Mouse (Mus musculus) intestine, postnatal 0 days (tissue): ENCODE measurements around the gene Amd1. TPM values are rescaled to one million over a fixed set of nuclear protein-coding genes. Genes with fewer than 3 reads are reported as not detected.

Experiments used
- ATAC-seq: fragments of 200-750 bp; cut with Nextera tagmentation; 2 replicates; pipeline ENCODE4 v1.8.0; 2017; ENCODE audit warnings: mild to moderate bottlenecking, moderate TSS enrichment, moderate library complexity
- H3K27ac ChIP-seq: fragments of 300-500 bp; sonication (generic); 2 replicates; pipeline ENCODE4 v1.5.1; 2014; ENCODE audit warnings: mild to moderate bottlenecking, low read depth, low read length, moderate library complexity
- H3K27me3 ChIP-seq: fragments of 300-500 bp; sonication (generic); replicated peaks from 2 replicates; pipeline ENCODE4 v1.6.1; 2014; ENCODE audit warnings: low read length, mixed read lengths; ENCODE audit not compliant: control insufficient read depth, insufficient read depth
- H3K36me3 ChIP-seq: fragments of 300-500 bp; sonication (generic); 2 replicates; pipeline ENCODE4 v1.6.1; 2014; ENCODE audit warnings: mild to moderate bottlenecking, moderate library complexity; ENCODE audit not compliant: control insufficient read depth, insufficient read depth
- H3K4me1 ChIP-seq: fragments of 300-500 bp; sonication (generic); replicated peaks from 2 replicates; pipeline ENCODE4 v1.6.1; 2014; ENCODE audit warnings: antibody characterized with exemption, low read length, mixed read lengths; ENCODE audit not compliant: control insufficient read depth, insufficient read depth
- H3K4me2 ChIP-seq: fragments of 300-500 bp; sonication (generic); replicated peaks from 2 replicates; pipeline ENCODE4 v1.6.1; 2014; ENCODE audit warnings: low read depth, mild to moderate bottlenecking, moderate library complexity
- H3K4me3 ChIP-seq: fragments of 300-500 bp; sonication (generic); 2 replicates; pipeline ENCODE4 v1.5.1; 2014; ENCODE audit warnings: low read depth, low read length
- H3K9ac ChIP-seq: fragments of 300-500 bp; sonication (generic); 2 replicates; pipeline ENCODE4 v1.6.1; 2014; ENCODE audit warnings: mild to moderate bottlenecking, low read depth, low read length
- H3K9me3 ChIP-seq: fragments of 300-500 bp; sonication (generic); 2 replicates; pipeline ENCODE4 v1.6.1; 2016; ENCODE audit warnings: mixed run types; ENCODE audit not compliant: control insufficient read depth
- CTCF ChIP-seq: sonication (generic); IDR thresholded peaks from 2 replicates; pipeline ENCODE4 v1.5.1; 2016; ENCODE audit warnings: low read depth, mild to moderate bottlenecking, control low read depth, antibody characterized with exemption, moderate library complexity
- WGBS: fragments of 180-500 bp; shearing (Covaris S2); extraction: QIAGEN DNeasy Blood & Tissue Kit; methylation state at CpG from one replicate; pipeline ENCODE4 v1.1.7; 2014; 5-methylcytosine and 5-hydroxymethylcytosine counted together
- polyA plus RNA-seq: library from polyadenylated mRNA; unstranded; fragments of >200 nt; fragmentation: Nextera tagmentation; extraction: Ambion mirVana; gene quantifications from 2 replicates; pipeline ENCODE4 v1.2.1, GENCODE M21; 2015

The Amd1 gene
- polyA plus RNA-seq, 1 experiment from 2014 or later, result 25.3 TPM

DNA sequence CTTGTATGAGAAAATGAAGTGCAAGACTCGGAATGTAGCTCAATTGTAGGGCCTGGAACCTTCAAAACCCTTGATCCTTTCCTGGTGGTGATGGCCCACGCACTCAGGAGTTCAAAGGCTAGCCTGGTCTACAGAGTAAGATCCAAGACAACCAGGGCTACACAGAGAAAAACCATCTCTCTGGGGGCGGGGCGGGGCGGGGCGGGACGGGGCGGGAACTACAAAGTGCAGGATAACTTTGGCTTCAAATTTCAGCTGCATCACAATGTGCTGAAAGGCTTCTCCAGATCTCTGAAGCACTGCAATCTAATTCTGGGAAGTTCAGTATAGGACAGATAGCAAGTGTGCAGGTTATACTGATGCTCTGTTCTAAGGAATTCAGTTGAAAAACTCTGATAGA is 42.4 kb downstream of the Amd1 start:
- 18% methylated on average over 8 of the region's 8 CpGs for WGBS
- Histone ChIP-seq H3K9ac (no peak overlapping the region), H3K4me2 (peak overlapping the region; percentile 84; the same call in 1 of the 2 replicates), H3K9me3 (no peaks in the 10 kb centered on the region), H3K27me3 (no peaks in the 10 kb centered on the region), H3K27ac (no peak overlapping the region), H3K4me1 (no peaks in the 10 kb centered on the region), H3K36me3 (no peaks in the 10 kb centered on the region), H3K4me3 (no peak overlapping the region)
- no peak for TF ChIP-seq CTCF
- ATAC-seq, result no peak

DNA sequence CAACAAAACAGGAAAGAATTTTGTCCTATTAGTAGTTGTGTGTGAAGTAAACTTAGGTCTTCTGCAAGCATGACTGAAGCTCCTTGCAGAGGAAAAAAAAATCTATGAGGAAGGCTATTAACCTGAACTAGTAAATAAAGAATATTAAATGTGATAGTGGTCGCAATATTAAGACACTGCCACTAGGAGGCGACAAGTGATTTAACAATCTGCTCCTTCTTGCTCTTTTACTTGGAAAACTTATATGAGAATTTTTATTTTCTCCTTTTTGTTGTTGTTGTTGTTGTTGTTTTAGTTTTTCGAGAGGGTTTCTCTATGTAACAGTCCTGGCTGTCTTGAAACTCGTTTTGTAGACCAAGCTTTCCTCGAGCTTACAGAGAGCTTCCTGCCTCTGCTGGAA is 43.0 kb downstream of the Amd1 start:
- no peaks in the 10 kb centered on the region for H3K4me1 ChIP-seq
- H3K4me3 ChIP-seq, result 0 out of 2 replicates have a peak overlapping the region, but pooled peaks have one; percentile 16
- no peak overlapping the region for H3K9ac ChIP-seq
- peak overlapping the region; percentile 84 for H3K4me2 ChIP-seq
- 0 out of 2 replicates have a peak, but pooled peaks cover 2% of the 10 kb centered on the region for H3K36me3 ChIP-seq
- peak; percentile 5; the same call in 1 of the 2 replicates for ATAC-seq
- peak; percentile 80 for TF ChIP-seq CTCF
- peak overlapping the region; percentile 86; the same call in 1 of the 2 replicates for H3K27ac ChIP-seq
- no peaks in the 10 kb centered on the region for H3K9me3 ChIP-seq
- no peaks in the 10 kb centered on the region for H3K27me3 ChIP-seq
- whole genome bisulfite sequencing, result 3% methylated on average over 5 of the region's 5 CpGs

DNA sequence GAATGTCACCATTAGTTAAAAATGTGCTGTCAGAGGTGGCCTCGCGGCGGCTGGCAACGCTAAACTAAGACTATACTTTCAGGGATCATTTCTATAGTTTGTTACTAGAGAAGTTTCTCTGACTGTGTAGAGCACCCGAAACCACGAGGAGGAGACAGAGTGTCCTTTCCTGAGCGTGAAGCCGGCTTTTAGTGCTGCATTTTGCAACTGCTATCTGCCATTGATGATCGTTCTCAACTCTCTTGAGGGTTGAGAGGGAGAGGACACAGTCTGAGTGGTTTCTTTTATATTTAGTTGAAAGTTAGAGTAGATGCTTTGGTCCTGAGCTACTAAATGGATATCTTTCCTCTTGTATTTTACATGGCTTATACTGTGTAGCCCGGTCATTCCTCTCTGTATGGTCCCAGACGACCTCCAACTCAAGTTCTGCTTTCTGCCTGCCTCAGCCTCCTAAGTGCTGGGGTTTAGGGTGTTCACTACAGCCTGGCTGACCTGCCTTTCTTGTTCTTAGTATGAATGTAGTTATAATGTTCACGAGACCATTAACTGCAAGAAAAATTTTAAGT is 43.5 kb downstream of the Amd1 start:
- Histone ChIP-seq H3K9me3 (no peaks in the 10 kb centered on the region), H3K4me3 (peak overlapping the region; percentile 95), H3K27me3 (no peaks in the 10 kb centered on the region), H3K36me3 (peaks cover 6% of the 10 kb centered on the region; the same call in 1 of the 2 replicates), H3K27ac (peak overlapping the region; percentile 86), H3K9ac (peak overlapping the region; percentile 76), H3K4me2 (peak overlapping the region; percentile 84), H3K4me1 (no peaks in the 10 kb centered on the region)
- ATAC-seq, result peak; percentile 80
- peak; percentile 76 for TF ChIP-seq CTCF
- WGBS, result under 1% methylated on average over 12 of the region's 12 CpGs

- Histone ChIP-seq H3K4me2 (peak within 1 kb of the TSS; percentile 84), H3K9me3 (no peaks in the 10 kb centered on the region), H3K4me1 (no peaks in the 10 kb centered on the region), H3K27ac (peak within 1 kb of the TSS; percentile 86), H3K27me3 (no peaks in the 10 kb centered on the region), H3K36me3 (peaks cover 15% of the 10 kb centered on the region), H3K4me3 (peak within 1 kb of the TSS; percentile 95), H3K9ac (peak within 1 kb of the TSS; percentile 76)
- peak; percentile 77 for ATAC-seq
- WGBS, result under 1% methylated on average over 43 of the region's 43 CpGs
- TF ChIP-seq CTCF, result no peak; the same call in 1 of the 2 replicates
Measured at GRCm38 (mm10) chr10:40257414-40258255, 44.4 kb downstream of the Amd1 start, which contains the start of gene Gtf3c6. Gene Gtf3c6, minus strand, starts transcription at chr10:40258108.

DNA sequence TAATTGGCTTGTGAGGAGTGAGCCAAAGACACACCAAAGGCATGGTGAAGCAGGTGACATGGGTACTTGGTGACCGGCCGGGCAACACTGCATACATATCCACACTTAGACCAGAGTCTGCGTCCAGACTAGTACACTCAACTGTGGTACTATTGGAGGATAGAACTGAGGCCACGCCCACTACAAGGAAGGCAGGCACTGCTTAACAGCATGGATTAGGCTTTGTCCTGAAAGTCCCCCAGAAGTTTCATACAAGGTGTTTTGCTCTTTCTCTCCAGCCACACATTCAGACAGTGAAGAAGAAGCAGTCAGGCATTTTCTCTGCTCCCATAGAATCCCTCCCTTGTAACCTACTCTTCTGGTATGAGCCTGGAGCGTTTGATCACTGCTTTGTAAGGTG is 45.3 kb downstream of the Amd1 start:
- no peaks in the 10 kb centered on the region for H3K9me3 ChIP-seq
- no peak overlapping the region; the same call in 1 of the 2 replicates for H3K27ac ChIP-seq
- WGBS, result under 1% methylated on average over 5 of the region's 5 CpGs
- peak overlapping the region; percentile 76 for H3K9ac ChIP-seq
- peak overlapping the region; percentile 84 for H3K4me2 ChIP-seq
- TF ChIP-seq CTCF, result no peak
- peak overlapping the region; percentile 95 for H3K4me3 ChIP-seq
- H3K27me3 ChIP-seq, result no peaks in the 10 kb centered on the region
- H3K36me3 ChIP-seq, result peaks cover 18% of the 10 kb centered on the region
- peak; percentile 44 for ATAC-seq
- no peaks in the 10 kb centered on the region for H3K4me1 ChIP-seq

DNA sequence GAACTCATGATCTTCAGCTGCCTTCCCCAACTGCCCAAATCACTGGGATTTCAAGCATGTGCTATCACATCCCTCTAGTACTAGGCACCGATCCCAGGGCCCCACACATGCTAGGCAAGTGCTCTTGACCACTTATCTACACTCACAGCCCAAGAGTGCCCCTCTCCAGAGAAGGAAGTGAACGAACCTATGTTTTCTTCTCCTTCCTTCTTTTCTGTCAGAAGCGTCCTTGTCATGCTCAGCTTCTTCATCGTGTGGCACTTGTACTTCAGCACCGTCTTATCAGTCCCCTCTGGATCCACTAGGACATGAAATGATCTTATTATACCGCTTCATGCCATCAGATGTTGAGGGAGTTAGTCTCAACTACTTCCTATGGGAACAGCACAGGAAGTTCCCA is 51.0 kb downstream of the Amd1 start:
- WGBS, result 62% methylated on average over 6 of the region's 6 CpGs
- TF ChIP-seq CTCF, result no peak
- no peaks in the 10 kb centered on the region for H3K27me3 ChIP-seq
- H3K36me3 ChIP-seq, result peaks cover 45% of the 10 kb centered on the region
- no peaks in the 10 kb centered on the region for H3K9me3 ChIP-seq
- H3K4me2 ChIP-seq, result no peak overlapping the region
- H3K9ac ChIP-seq, result no peak overlapping the region
- H3K4me3 ChIP-seq, result no peak overlapping the region
- no peak for ATAC-seq
- no peak overlapping the region for H3K27ac ChIP-seq
- 0 out of 2 replicates have a peak, but pooled peaks cover 7% of the 10 kb centered on the region for H3K4me1 ChIP-seq
